Mouse (Mus musculus) bone marrow, adult 2 months (tissue): Measurements from ENCODE around the gene Olfr97. TPM values are rescaled to one million over a fixed set of nuclear protein-coding genes. Genes with fewer than 3 reads are reported as not detected.
"Not testable (repeated sequence)": the region's sequence is repeated elsewhere in the genome, so short reads cannot be mapped to it uniquely, and the experiment has no call there.

Experiments used
- H3K27ac ChIP-seq: fragments of 200-500 bp; 2 replicates; pipeline ENCODE4 v1.5.1; 2012; ENCODE audit warnings: low read depth, mild to moderate bottlenecking, control low read depth, inconsistent platforms, low read length; ENCODE audit not compliant: control insufficient read depth, poor library complexity, insufficient read depth
- H3K4me1 ChIP-seq: fragments of 200-500 bp; 2 replicates; pipeline ENCODE4 v1.6.1; 2011; ENCODE audit warnings: low read length; ENCODE audit not compliant: control insufficient read depth, insufficient read depth
- H3K4me3 ChIP-seq: fragments of 200-500 bp; replicated peaks from 2 replicates; pipeline ENCODE3; 2011; ENCODE audit warnings: mild to moderate bottlenecking, low read depth, low read length, control low read depth; ENCODE audit not compliant: control insufficient read depth
- CTCF ChIP-seq: fragments of 200-500 bp; IDR thresholded peaks from 2 replicates; pipeline ENCODE4 v1.5.1; 2011; ENCODE audit warnings: low read length, control low read depth; ENCODE audit not compliant: control insufficient read depth, insufficient read depth
- POLR2A ChIP-seq: fragments of 200-500 bp; IDR thresholded peaks from 2 replicates; pipeline ENCODE4 v1.6.1; 2011; ENCODE audit warnings: low read depth, mild to moderate bottlenecking, control low read depth, low read length, borderline replicate concordance; ENCODE audit not compliant: control insufficient read depth
- WGBS: fragments of 180-500 bp; shearing (Covaris S2); methylation state at CpG from one replicate; pipeline ENCODE4 v1.1.7; 2018; 5-methylcytosine and 5-hydroxymethylcytosine counted together
- polyA plus RNA-seq: library from polyadenylated mRNA; stranded (reverse); fragments of >200 nt; gene quantifications from 2 replicates; pipeline ENCODE4 v1.2.4, GENCODE M21; 2011; ENCODE audit warnings: low replicate concordance; ENCODE audit not compliant: missing spikeins, insufficient read depth, insufficient read length

Olfr97 gene
- not detected in 2 replicates for polyA plus RNA-seq

DNA sequence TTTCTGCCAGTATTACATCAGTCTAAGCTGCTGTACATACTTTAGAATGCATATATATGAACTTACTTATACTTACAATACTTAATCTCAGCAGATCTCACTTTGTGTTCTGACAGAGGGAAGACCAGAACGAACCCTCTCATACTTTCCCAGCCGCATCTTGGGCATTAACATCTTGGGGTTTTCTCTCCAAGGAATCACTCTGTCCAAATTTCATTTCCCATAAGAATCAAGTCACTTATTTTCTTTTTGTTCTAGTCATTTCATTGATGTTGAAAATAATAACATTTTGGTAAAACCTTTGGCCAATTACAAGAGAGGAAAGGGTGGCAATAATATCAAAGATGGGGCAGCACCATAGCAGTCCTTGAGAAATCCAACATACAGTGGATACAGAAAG, at the start of gene Olfr97:
Gene Olfr97 (minus strand): TSS at position 101 of the 400 bp plus-strand sequence.
- not testable (repeated sequence) for H3K4me3 ChIP-seq, H3K27ac ChIP-seq, H3K4me1 ChIP-seq
- WGBS, result 79% methylated on average over 2 of the region's 2 CpGs

DNA sequence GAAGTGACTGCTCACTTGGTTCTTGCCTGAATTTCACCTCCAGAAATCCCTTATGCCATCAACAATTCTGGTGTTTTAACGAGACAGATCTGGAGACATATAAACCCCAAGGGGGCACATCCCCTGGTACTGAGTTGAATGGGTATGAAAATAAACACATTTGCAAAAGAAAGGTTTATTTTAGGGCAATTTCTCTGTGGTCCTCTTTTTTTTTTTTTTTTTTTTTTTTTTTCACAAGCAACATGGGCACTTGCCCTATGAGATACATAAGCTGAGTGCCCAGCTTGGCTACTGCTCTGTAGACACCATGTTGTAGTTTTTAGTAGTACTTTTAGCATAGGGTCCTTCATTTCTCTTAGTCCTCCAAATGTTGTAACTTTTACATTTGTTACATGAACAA, 46.2 kb upstream of the Olfr97 start, which contains the start of gene Olfr99:
Gene Olfr99 (minus strand): TSS at position 101 of the 400 bp plus-strand sequence.
- no peak for TF ChIP-seq POLR2A
- no peak for TF ChIP-seq CTCF

DNA sequence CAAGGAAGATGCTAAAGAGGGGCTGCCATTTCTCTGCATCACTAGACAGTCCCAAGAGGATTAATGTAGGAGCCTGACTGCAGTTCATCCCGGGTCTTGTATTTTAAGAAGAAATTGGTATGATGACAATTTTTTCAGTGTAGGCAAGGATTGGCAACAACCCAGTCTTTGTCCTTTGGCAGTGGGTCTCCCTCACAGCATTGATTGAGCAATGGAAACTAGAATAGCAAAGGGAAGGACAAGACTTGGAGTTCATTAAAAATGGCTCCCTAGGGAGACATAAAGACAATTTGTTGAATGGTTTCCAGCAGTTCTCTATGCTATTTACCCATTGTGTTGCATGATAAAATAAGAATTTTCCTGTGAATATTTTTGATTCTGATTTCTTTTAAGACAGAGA, 43.2 kb upstream of the Olfr97 start:
- no peak overlapping the region for H3K27ac ChIP-seq
- H3K4me3 ChIP-seq, result no peak overlapping the region
- TF ChIP-seq CTCF, result no peak
- TF ChIP-seq POLR2A, result no peak
- WGBS, result 73% methylated on average over 1 of the region's 1 CpGs
- no peaks in the 10 kb centered on the region for H3K4me1 ChIP-seq

More for the DNA sequence above, 46.2 kb upstream of the Olfr97 start, which contains the start of gene Olfr99:
- Histone ChIP-seq H3K4me3 (no peak within 1 kb of the TSS), H3K27ac (no peak within 1 kb of the TSS), H3K4me1 (no peaks in the 10 kb centered on the region)
- WGBS, result 70% methylated on average over 1 of the region's 1 CpGs

DNA sequence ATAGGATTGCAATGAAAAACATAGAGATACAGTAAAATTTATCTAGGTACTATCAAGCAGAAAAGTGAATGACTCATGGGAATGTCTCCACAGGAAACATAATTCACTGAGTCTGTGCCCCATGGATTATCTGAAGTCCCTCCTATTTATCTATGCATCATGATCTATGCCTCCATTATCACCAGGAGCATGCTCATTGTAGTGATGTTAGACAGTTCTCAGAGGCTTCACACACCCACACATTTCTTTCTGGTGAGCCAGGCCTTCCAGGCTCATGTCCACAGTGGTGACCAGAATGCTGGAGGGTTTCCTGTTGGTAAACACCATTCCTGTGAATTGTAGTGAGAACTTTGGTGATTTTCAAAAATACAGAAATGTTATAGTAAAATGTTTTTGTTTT, 39.4 kb upstream of the Olfr97 start:
- H3K27ac ChIP-seq, result no peak overlapping the region
- no peak for TF ChIP-seq CTCF
- no peak for TF ChIP-seq POLR2A
- H3K4me3 ChIP-seq, result no peak overlapping the region
- H3K4me1 ChIP-seq, result no peaks in the 10 kb centered on the region

DNA sequence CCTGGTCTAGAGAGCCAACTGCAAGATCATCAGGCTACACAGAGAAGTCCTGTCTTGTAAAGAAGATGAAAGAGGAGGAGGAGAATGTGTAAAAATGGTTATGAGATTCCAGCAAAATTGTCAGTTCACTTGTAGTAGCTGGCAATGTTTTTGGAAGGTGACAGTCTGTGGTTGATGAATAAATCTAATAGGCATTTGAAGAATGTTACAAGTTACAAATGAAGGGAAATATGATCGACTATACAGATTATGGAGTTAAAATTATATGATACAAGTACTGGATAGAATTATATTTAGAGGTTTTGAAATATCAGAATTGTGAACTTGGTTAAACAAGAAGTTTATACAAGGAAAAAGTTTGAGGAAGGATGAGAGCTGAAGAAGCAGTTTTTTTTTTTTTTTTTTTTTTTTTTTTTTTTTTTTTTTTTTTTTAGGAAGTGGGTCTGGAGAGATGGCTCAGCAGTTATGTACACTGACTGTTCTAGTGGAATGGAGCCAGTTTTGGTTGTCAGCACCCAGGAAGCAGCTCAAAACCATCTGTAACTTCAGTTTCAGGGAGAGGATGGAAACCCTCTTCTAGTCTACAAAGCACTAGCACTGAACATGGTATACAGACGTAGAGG, 38.6 kb upstream of the Olfr97 start:
- 69% methylated on average over 2 of the region's 2 CpGs for WGBS
- H3K27ac ChIP-seq, result no peak overlapping the region
- no peak overlapping the region for H3K4me3 ChIP-seq
- TF ChIP-seq CTCF, result no peak
- no peak for TF ChIP-seq POLR2A
- H3K4me1 ChIP-seq, result no peaks in the 10 kb centered on the region

DNA sequence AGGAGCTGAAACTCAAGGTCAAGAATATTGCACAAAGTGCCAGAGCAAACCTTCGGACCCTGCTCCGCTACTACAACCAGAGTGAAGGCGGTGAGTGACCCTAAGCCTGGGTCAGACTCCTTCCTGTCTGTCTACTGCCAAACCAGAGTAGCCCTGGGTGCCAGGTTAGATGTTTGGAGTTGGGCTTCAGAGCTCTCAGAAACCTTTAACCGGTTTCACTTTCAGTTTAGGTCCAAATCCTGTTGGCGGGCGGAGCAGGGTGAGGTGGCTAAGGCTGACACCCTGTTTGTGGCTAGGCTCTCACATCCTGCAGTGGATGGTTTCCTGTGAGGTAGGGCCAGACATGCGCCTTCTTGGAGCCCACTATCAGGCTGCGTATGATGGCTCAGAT, 33.6 kb upstream of the Olfr97 start:
- WGBS, result 4% methylated on average over 8 of the region's 8 CpGs
- peak overlapping the region; percentile 91 for H3K4me3 ChIP-seq
- no peaks in the 10 kb centered on the region for H3K4me1 ChIP-seq
- H3K27ac ChIP-seq, result peak overlapping the region; percentile 79
- TF ChIP-seq CTCF (no peak), POLR2A (no peak)

DNA sequence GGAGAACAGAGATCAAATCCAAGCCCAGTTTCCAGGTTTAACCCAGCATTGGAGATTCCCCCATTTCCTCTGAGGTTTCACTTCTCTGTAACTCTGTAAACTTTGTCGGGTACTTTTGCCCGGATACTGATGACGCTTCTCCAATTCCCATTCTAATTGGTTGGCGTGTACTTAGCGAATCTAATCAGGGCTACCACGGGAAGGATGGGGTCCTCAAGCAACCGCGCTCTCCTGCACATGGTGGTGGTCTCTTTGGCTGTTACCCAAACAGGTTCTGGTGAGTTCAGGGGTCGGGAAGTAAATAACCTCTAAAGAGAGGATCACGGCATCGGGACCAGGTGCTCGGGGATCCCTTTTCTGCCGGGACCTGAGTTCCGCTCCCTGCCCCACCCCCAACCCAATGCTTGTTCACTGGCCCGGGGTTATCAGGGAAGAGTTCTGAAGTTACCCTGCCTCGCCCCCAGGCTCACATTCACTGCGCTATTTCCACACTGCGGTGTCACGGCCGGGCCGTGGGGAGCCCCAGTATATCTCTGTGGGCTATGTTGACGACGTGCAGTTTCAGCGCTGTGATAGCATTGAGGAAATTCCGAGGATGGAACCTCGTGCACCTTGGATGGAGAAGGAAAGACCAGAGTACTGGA, 33.0 kb upstream of the Olfr97 start, which contains the start of gene H2-M3:
Gene H2-M3 (plus strand): TSS at position 163 of the 644 bp plus-strand sequence.
- Histone ChIP-seq H3K4me1 (no peaks in the 10 kb centered on the region), H3K4me3 (peak within 1 kb of the TSS; percentile 91), H3K27ac (peak within 1 kb of the TSS; percentile 79)
- under 1% methylated on average over 26 of the region's 26 CpGs for WGBS
- TF ChIP-seq POLR2A (no peak), CTCF (no peak)

DNA sequence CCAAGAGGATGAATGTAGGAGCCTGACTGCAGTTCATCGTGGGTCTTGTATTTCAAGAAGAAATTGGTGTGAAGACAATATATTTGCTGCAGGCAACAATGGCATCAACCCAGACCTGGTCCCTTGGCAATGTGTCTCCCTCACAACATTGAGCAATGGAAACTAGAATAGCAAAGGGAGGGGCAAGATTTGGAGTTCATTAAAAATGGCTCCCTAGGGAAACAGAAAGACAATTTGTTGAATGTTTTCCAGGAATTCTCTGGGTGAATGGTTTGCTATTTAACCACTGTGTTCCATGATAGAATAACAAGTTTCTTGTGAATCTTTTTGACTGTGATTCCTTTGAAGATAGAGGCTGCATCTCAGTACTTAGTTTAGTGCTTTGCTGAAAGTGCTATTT, 26.5 kb upstream of the Olfr97 start, which contains the start of gene Olfr98:
Gene Olfr98 (minus strand): TSS at position 124 of the 400 bp plus-strand sequence.
- Histone ChIP-seq H3K4me1 (no peaks in the 10 kb centered on the region), H3K27ac (no peak within 1 kb of the TSS), H3K4me3 (no peak within 1 kb of the TSS)
- 79% methylated on average over 1 of the region's 1 CpGs for WGBS
- TF ChIP-seq POLR2A (no peak), CTCF (no peak)

DNA sequence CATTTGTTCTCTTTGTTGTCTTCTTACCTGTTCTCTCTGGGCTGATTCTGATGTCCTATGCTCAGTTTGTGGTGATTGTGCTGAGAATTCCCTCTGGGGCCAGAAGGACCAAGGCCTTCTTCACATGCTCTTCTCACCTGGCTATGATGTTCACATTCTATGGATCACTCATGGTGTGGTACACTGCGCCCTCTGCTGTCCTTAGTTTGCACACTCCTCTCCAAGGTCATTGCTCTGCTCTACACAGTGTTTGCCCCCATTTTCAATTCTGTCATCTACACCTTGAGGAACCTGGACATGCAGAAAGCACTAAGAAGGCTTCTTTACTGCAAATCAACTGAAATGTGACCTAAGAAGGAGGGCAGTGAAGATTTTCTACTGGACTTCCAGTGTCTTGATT, 13.4 kb upstream of the Olfr97 start:
- H3K4me3 ChIP-seq, result no peak overlapping the region
- TF ChIP-seq POLR2A (no peak), CTCF (peak; percentile 42)

More for the DNA sequence above, 13.4 kb upstream of the Olfr97 start:
- Histone ChIP-seq H3K4me1 (no peaks in the 10 kb centered on the region), H3K27ac (no peak overlapping the region)
- 24% methylated on average over 1 of the region's 1 CpGs for WGBS
